Mouse (Mus musculus) MEL (cell line): ENCODE data around the gene Itga10. TPM values are rescaled to one million over a fixed set of nuclear protein-coding genes. Genes with fewer than 3 reads are reported as not detected.

Source experiments
- DNase-seq: peaks from one replicate; pipeline ENCODE4 v3.0.0; 2011; ENCODE audit warnings: low read depth, low spot score
- H3K27ac ChIP-seq: 2 replicates; pipeline ENCODE4 v1.5.1; 2012; ENCODE audit warnings: low read depth, mild to moderate bottlenecking, control low read depth, low read length, moderate library complexity; ENCODE audit not compliant: control insufficient read depth
- H3K27me3 ChIP-seq, 2 experiments: fragments of 150-350 bp in 1 of 2; sonication (generic) in 1 of 2; 2 replicates each; pipeline ENCODE4 v1.6.1; 2012; ENCODE audit warnings: low read length in 2 of 2, mild to moderate bottlenecking in 2 of 2, improper control_type of control experiment in 1 of 2, moderate library complexity in 1 of 2; ENCODE audit not compliant: insufficient read depth in 2 of 2, control insufficient read depth in 1 of 2
- H3K36me3 ChIP-seq, 2 experiments: 2 replicates each; pipeline ENCODE4 v1.6.1; 2012 to 2014; ENCODE audit warnings: low read length in 2 of 2, improper control_type of control experiment in 1 of 2, inconsistent platforms in 1 of 2, mild to moderate bottlenecking in 1 of 2; ENCODE audit not compliant: insufficient read depth in 2 of 2, control insufficient read depth in 1 of 2
- H3K4me1 ChIP-seq, 2 experiments: fragments of 150-350 bp in 1 of 2; sonication (generic) in 1 of 2; 2 replicates each; pipeline ENCODE4 v1.6.1; 2012; ENCODE audit warnings: low read length in 2 of 2, improper control_type of control experiment in 1 of 2, mild to moderate bottlenecking in 1 of 2; ENCODE audit not compliant: insufficient read depth in 2 of 2, control insufficient read depth in 1 of 2
- H3K4me3 ChIP-seq, 2 experiments: fragments of 150-350 bp in 1 of 2; sonication (generic) in 1 of 2; 2 replicates each; pipeline ENCODE4 v1.5.1; 2012; ENCODE audit warnings: low read depth in 2 of 2, low read length in 2 of 2, mild to moderate bottlenecking in 2 of 2, moderate library complexity in 2 of 2, control low read depth in 1 of 2, improper control_type of control experiment in 1 of 2; ENCODE audit not compliant: control insufficient read depth in 1 of 2, insufficient read depth in 1 of 2
- H3K79me2 ChIP-seq: 2 replicates; pipeline ENCODE4 v1.6.1; 2012; ENCODE audit warnings: mild to moderate bottlenecking, low read length, moderate library complexity; ENCODE audit not compliant: control insufficient read depth, poor library complexity, insufficient read depth
- H3K9ac ChIP-seq: 2 replicates; pipeline ENCODE4 v1.6.1; 2012; ENCODE audit warnings: low read depth, mild to moderate bottlenecking, control low read depth, low read length, moderate library complexity; ENCODE audit not compliant: control insufficient read depth, poor library complexity, severe bottlenecking
- H3K9me3 ChIP-seq: fragments of 150-350 bp; sonication (generic); replicated peaks from 2 replicates; pipeline ENCODE4 v1.6.1; 2012; ENCODE audit warnings: mild to moderate bottlenecking, low read length, improper control_type of control experiment, moderate library complexity; ENCODE audit not compliant: insufficient read depth
- BHLHE40 ChIP-seq: IDR thresholded peaks from 2 replicates; pipeline ENCODE4 v1.6.1; 2012; ENCODE audit warnings: low read depth, mild to moderate bottlenecking, inconsistent platforms, low read length, improper control_type of control experiment, borderline replicate concordance
- CHD1 ChIP-seq: IDR thresholded peaks from 2 replicates; pipeline ENCODE4 v1.6.1; 2012; ENCODE audit warnings: low read depth, mild to moderate bottlenecking, inconsistent platforms, low read length, improper control_type of control experiment
- CTCF ChIP-seq, 3 experiments: IDR thresholded peaks in 2 of 3; conservative IDR thresholded peaks in 1 of 3; 2 replicates each; pipeline ENCODE4 v1.5.1; 2011 to 2012; ENCODE audit warnings: low read length in 3 of 3, low read depth in 2 of 3, mild to moderate bottlenecking in 2 of 3, improper control_type of control experiment in 1 of 3, inconsistent platforms in 1 of 3, mixed read lengths in 1 of 3, moderate library complexity in 1 of 3; ENCODE audit not compliant: control insufficient read depth in 1 of 3, insufficient read depth in 1 of 3, poor library complexity in 1 of 3, severe bottlenecking in 1 of 3
- ELF1 ChIP-seq: IDR thresholded peaks from 2 replicates; pipeline ENCODE4 v1.6.1; 2014; ENCODE audit warnings: low read depth, mild to moderate bottlenecking, inconsistent platforms, low read length, improper control_type of control experiment, moderate library complexity
- EP300 ChIP-seq, 2 experiments: IDR thresholded peaks; 2 replicates each; pipeline ENCODE4 v1.6.1; 2011; ENCODE audit warnings: improper control_type of control experiment in 2 of 2, low read length in 2 of 2, low read depth in 1 of 2, mild to moderate bottlenecking in 1 of 2
- ETS1 ChIP-seq: IDR thresholded peaks from 2 replicates; pipeline ENCODE4 v1.6.1; 2012; ENCODE audit warnings: low read depth, mild to moderate bottlenecking, inconsistent platforms, low read length, improper control_type of control experiment, moderate library complexity
- GABPA ChIP-seq: IDR thresholded peaks from 2 replicates; pipeline ENCODE4 v1.6.1; 2012; ENCODE audit warnings: low read depth, mild to moderate bottlenecking, inconsistent platforms, low read length, improper control_type of control experiment, moderate library complexity
- GATA1 ChIP-seq: IDR thresholded peaks from 2 replicates; pipeline ENCODE4 v1.6.1; 2011; ENCODE audit warnings: low read depth, low read length, improper control_type of control experiment
- HCFC1 ChIP-seq: IDR thresholded peaks from 2 replicates; pipeline ENCODE4 v1.6.1; 2012; ENCODE audit warnings: low read depth, mild to moderate bottlenecking, inconsistent platforms, low read length, improper control_type of control experiment, moderate library complexity
- JUND ChIP-seq: IDR thresholded peaks from 2 replicates; pipeline ENCODE4 v1.6.1; 2011; ENCODE audit warnings: low read depth, mild to moderate bottlenecking, improper control_type of control experiment, low read length
- MAFK ChIP-seq: IDR thresholded peaks from 2 replicates; pipeline ENCODE4 v1.6.1; 2011; ENCODE audit warnings: low read depth, mild to moderate bottlenecking, low read length, improper control_type of control experiment, borderline replicate concordance
- MAX ChIP-seq: IDR thresholded peaks from 2 replicates; pipeline ENCODE4 v1.6.1; 2011; ENCODE audit warnings: low read length, improper control_type of control experiment
- MAZ ChIP-seq: IDR thresholded peaks from 2 replicates; pipeline ENCODE4 v1.6.1; 2012; ENCODE audit warnings: low read depth, mild to moderate bottlenecking, inconsistent platforms, low read length, improper control_type of control experiment
- MEF2A ChIP-seq: IDR thresholded peaks from 2 replicates; pipeline ENCODE4 v1.6.1; 2014; ENCODE audit warnings: low read depth, mild to moderate bottlenecking, inconsistent platforms, low read length, improper control_type of control experiment; ENCODE audit not compliant: poor library complexity, insufficient replicate concordance, severe bottlenecking; ENCODE audit errors: extremely low read depth
- MXI1 ChIP-seq: IDR thresholded peaks from 2 replicates; pipeline ENCODE4 v1.6.1; 2011; ENCODE audit warnings: mild to moderate bottlenecking, low read depth, low read length, improper control_type of control experiment
- MYB ChIP-seq: IDR thresholded peaks from 2 replicates; pipeline ENCODE4 v1.6.1; 2011; ENCODE audit warnings: mild to moderate bottlenecking, low read depth, low read length, improper control_type of control experiment
- MYC ChIP-seq: IDR thresholded peaks from 2 replicates; pipeline ENCODE4 v1.6.1; 2011; ENCODE audit warnings: low read depth, mild to moderate bottlenecking, low read length, improper control_type of control experiment, moderate library complexity
- NELFE ChIP-seq: IDR thresholded peaks from 2 replicates; pipeline ENCODE4 v1.6.1; 2011; ENCODE audit warnings: low read depth, low read length, improper control_type of control experiment
- NRF1 ChIP-seq: IDR thresholded peaks from 2 replicates; pipeline ENCODE4 v1.6.1; 2014; ENCODE audit warnings: low read depth, mild to moderate bottlenecking, inconsistent platforms, low read length, improper control_type of control experiment, moderate library complexity; ENCODE audit not compliant: poor library complexity, insufficient read depth, severe bottlenecking
- POLR2A ChIP-seq, 2 experiments: IDR thresholded peaks; 2 replicates each; pipeline ENCODE4 v1.6.1; 2011 to 2012; ENCODE audit warnings: low read length in 2 of 2, mild to moderate bottlenecking in 2 of 2, control low read depth in 1 of 2, improper control_type of control experiment in 1 of 2, low read depth in 1 of 2, moderate library complexity in 1 of 2; ENCODE audit not compliant: control insufficient read depth in 1 of 2, insufficient read depth in 1 of 2, poor library complexity in 1 of 2
- POLR2AphosphoS2 ChIP-seq: IDR thresholded peaks from 2 replicates; pipeline ENCODE4 v1.6.1; 2011; ENCODE audit warnings: low read length, improper control_type of control experiment
- POLR2AphosphoS5 ChIP-seq: IDR thresholded peaks from 2 replicates; pipeline ENCODE4 v1.6.1; 2012; ENCODE audit warnings: low read depth, borderline replicate concordance, mild to moderate bottlenecking, inconsistent platforms, low read length, moderate library complexity, mixed read lengths
- RAD21 ChIP-seq: IDR thresholded peaks from 2 replicates; pipeline ENCODE4 v1.6.1; 2011; ENCODE audit warnings: mild to moderate bottlenecking, low read depth, low read length, improper control_type of control experiment
- RCOR1 ChIP-seq: IDR thresholded peaks from 2 replicates; pipeline ENCODE4 v1.6.1; 2012; ENCODE audit warnings: low read depth, mild to moderate bottlenecking, inconsistent platforms, low read length, improper control_type of control experiment
- SIN3A ChIP-seq: IDR thresholded peaks from 2 replicates; pipeline ENCODE4 v1.6.1; 2012; ENCODE audit warnings: low read length, improper control_type of control experiment, inconsistent platforms
- SMC3 ChIP-seq: IDR thresholded peaks from 2 replicates; pipeline ENCODE4 v1.6.1; 2011; ENCODE audit warnings: low read depth, low read length, improper control_type of control experiment
- TBP ChIP-seq: IDR thresholded peaks from 2 replicates; pipeline ENCODE4 v1.8.0; 2011; ENCODE audit warnings: low read depth, low read length, improper control_type of control experiment
- TCF12 ChIP-seq: IDR thresholded peaks from 2 replicates; pipeline ENCODE4 v1.6.1; 2014; ENCODE audit warnings: low read depth, mild to moderate bottlenecking, inconsistent platforms, low read length, improper control_type of control experiment, moderate library complexity
- UBTF ChIP-seq: IDR thresholded peaks from 2 replicates; pipeline ENCODE4 v1.6.1; 2012; ENCODE audit warnings: low read depth, mild to moderate bottlenecking, inconsistent platforms, low read length, improper control_type of control experiment, moderate library complexity, borderline replicate concordance; ENCODE audit not compliant: insufficient read depth
- USF1 ChIP-seq: IDR thresholded peaks from 2 replicates; pipeline ENCODE4 v1.6.1; 2014; ENCODE audit warnings: low read depth, mild to moderate bottlenecking, inconsistent platforms, low read length, improper control_type of control experiment, moderate library complexity
- ZKSCAN1 ChIP-seq: IDR thresholded peaks from 2 replicates; pipeline ENCODE4 v1.6.1; 2012; ENCODE audit warnings: low read depth, mild to moderate bottlenecking, inconsistent platforms, low read length, improper control_type of control experiment, moderate library complexity
- ZMIZ1 ChIP-seq: IDR thresholded peaks from 2 replicates; pipeline ENCODE4 v1.6.1; 2012; ENCODE audit warnings: low read depth, mild to moderate bottlenecking, inconsistent platforms, low read length, improper control_type of control experiment, moderate library complexity
- ZNF384 ChIP-seq: IDR thresholded peaks from 2 replicates; pipeline ENCODE4 v1.6.1; 2012; ENCODE audit warnings: low read depth, mild to moderate bottlenecking, inconsistent platforms, low read length, improper control_type of control experiment
- polyA plus RNA-seq, 2 experiments: library from polyadenylated mRNA; stranded (reverse) in 1 of 2; unstranded in 1 of 2; fragments of >175 nt in 1 of 2; fragments of >200 nt in 1 of 2; gene quantifications; 2 replicates each; pipeline versions ENCODE4 v1.2.1 to v1.2.4; 2012; ENCODE audit warnings: low replicate concordance in 2 of 2, low read depth in 1 of 2; ENCODE audit not compliant: insufficient read length in 2 of 2, insufficient read depth in 1 of 2, missing spikeins in 1 of 2
- total RNA-seq: library from RNA; depleted of rRNA; stranded (reverse); fragments of 300-350 nt; gene quantifications from 2 replicates; pipeline ENCODE4 v1.2.3, GENCODE M21; 2012

The Itga10 gene
- total and polyA plus RNA-seq, 3 experiments: 1.0 to 2.9 TPM; not detected in 1

GRCm38 (mm10) chr3:96696766-96697732 is 51.7 kb downstream of the Itga10 start:
- Histone ChIP-seq H3K9ac (peak overlapping the region; percentile 91), H3K27ac (peak overlapping the region; percentile 73), H3K9me3 (no peaks in the 10 kb centered on the region), H3K4me3 (peak overlapping the region; percentile 62 to 88), H3K27me3 (no peaks in the 10 kb centered on the region), H3K79me2 (peaks cover 3% of the 10 kb centered on the region; the same call in 1 of the 2 replicates), H3K4me1 (peaks cover 5 to 13% of the 10 kb centered on the region in 2 experiments; a peak in 3 of 4 replicates), H3K36me3 (peaks cover 0 to 13% of the 10 kb centered on the region in 2 experiments; a peak in 2 of 4 replicates)
- peak; percentile 97 for DNase-seq
- no peak for TF ChIP-seq ZKSCAN1
- TF ChIP-seq POLR2AphosphoS5: no peak
- peak; percentile 62 to 86; a peak in 2 of 4 replicates for TF ChIP-seq POLR2A (IDR thresholded peaks at IDR 0.05; ENCODE audit: control insufficient read depth in 1 of 2, insufficient read depth in 1 of 2, low read depth in 1 of 2, low read length in 2 of 2, poor library complexity in 1 of 2)
- peak; percentile 73 for TF ChIP-seq HCFC1
- peak; percentile 58 for TF ChIP-seq NRF1
- no peak for TF ChIP-seq RCOR1
- peak; percentile 4; the same call in 1 of the 2 replicates for TF ChIP-seq ELF1
- no peak for TF ChIP-seq MYC
- no peak; the same call in 1 of the 2 replicates for TF ChIP-seq GATA1
- peak; percentile 36; the same call in 1 of the 2 replicates for TF ChIP-seq MEF2A
- TF ChIP-seq MAZ: peak; percentile 93
- TF ChIP-seq RAD21: no peak
- TF ChIP-seq ETS1: no peak
- TF ChIP-seq SMC3: no peak; the same call in 1 of the 2 replicates
- no peak for TF ChIP-seq GABPA
- TF ChIP-seq MXI1: no peak; the same call in 1 of the 2 replicates
- peak; percentile 67 for TF ChIP-seq POLR2AphosphoS2
- TF ChIP-seq MYB: no peak
- TF ChIP-seq TCF12: no peak; the same call in none of the 2 replicates
- TF ChIP-seq USF1: no peak
- no peak; a peak in 1 of 4 replicates for TF ChIP-seq EP300 (IDR thresholded peaks at IDR 0.05; ENCODE audit: low read depth in 1 of 2, low read length in 2 of 2)
- TF ChIP-seq BHLHE40: peak; percentile 39; the same call in 1 of the 2 replicates
- TF ChIP-seq TBP: 0 out of 2 replicates have a peak, but pooled peaks have one; percentile 20
- 0 out of 2 replicates have a peak, but pooled peaks have one; percentile 32 for TF ChIP-seq MAX
- TF ChIP-seq CHD1: no peak; the same call in 1 of the 2 replicates
- no peak for TF ChIP-seq CTCF (IDR thresholded peaks at IDR 0.05 in 2 of 3, conservative IDR thresholded peaks at IDR 0.05 in 1 of 3; ENCODE audit: control insufficient read depth in 1 of 3, insufficient read depth in 1 of 3, low read depth in 2 of 3, low read length in 3 of 3, poor library complexity in 1 of 3, severe bottlenecking in 1 of 3)
- TF ChIP-seq MAFK: no peak; the same call in 1 of the 2 replicates
- TF ChIP-seq NELFE: peak; percentile 66
- no peak for TF ChIP-seq JUND
- no peak for TF ChIP-seq ZNF384
- peak; percentile 56; the same call in 1 of the 2 replicates for TF ChIP-seq ZMIZ1
- TF ChIP-seq UBTF: no peak
- peak; percentile 67; the same call in 1 of the 2 replicates for TF ChIP-seq SIN3A
